Mouse (Mus musculus): ENCODE data around the gene Stk10. TPM values are rescaled to one million over a fixed set of nuclear protein-coding genes. Genes with fewer than 3 reads are reported as not detected.

The Stk10 gene
- polyA plus RNA-seq, 1 experiment from 2014 or later = 5.2 TPM

GRCm38 (mm10) chr11:32625677-32626076 lies 92.6 kb downstream of the Stk10 start:
- 61% methylated on average over 1 of the region's 1 CpGs for WGBS
- Histone ChIP-seq H3K27me3 (replicated peaks; ENCODE audit: control insufficient read depth, insufficient read depth, low read length) (no peaks in the 10 kb centered on the region), H3K36me3 (ENCODE audit: control insufficient read depth, insufficient read depth, low read length) (no peaks in the 10 kb centered on the region), H3K4me2 (ENCODE audit: low read depth, low read length) (no peak overlapping the region), H3K27ac (ENCODE audit: low read length) (no peak overlapping the region), H3K4me3 (ENCODE audit: low read length) (no peak overlapping the region), H3K9ac (ENCODE audit: low read depth, low read length) (no peak overlapping the region), H3K9me3 (ENCODE audit: control insufficient read depth, low read length) (no peaks in the 10 kb centered on the region), H3K4me1 (ENCODE audit: control insufficient read depth, insufficient read depth, low read length) (no peaks in the 10 kb centered on the region)
- ATAC-seq = peak; percentile 50; the same call in 1 of the 2 replicates

- Histone ChIP-seq H3K4me1 (ENCODE audit: control insufficient read depth, insufficient read depth, low read length) (no peaks in the 10 kb centered on the region), H3K9ac (ENCODE audit: low read depth, low read length) (no peak overlapping the region), H3K4me3 (ENCODE audit: low read length) (no peak overlapping the region), H3K4me2 (ENCODE audit: low read depth, low read length) (no peak overlapping the region), H3K27ac (ENCODE audit: low read length) (no peak overlapping the region), H3K9me3 (ENCODE audit: control insufficient read depth, low read length) (no peaks in the 10 kb centered on the region), H3K27me3 (replicated peaks; ENCODE audit: control insufficient read depth, insufficient read depth, low read length) (no peaks in the 10 kb centered on the region), H3K36me3 (ENCODE audit: control insufficient read depth, insufficient read depth, low read length) (no peaks in the 10 kb centered on the region)
- WGBS = 77% methylated on average over 6 of the region's 6 CpGs
- ATAC-seq = no peak
These were observed 93.0 kb downstream of the Stk10 start for GRCm38 (mm10) chr11:32626079-32626478.

- WGBS = 80% methylated on average over 6 of the region's 6 CpGs
These were observed 94.8 kb downstream of the Stk10 start for GRCm38 (mm10) chr11:32627900-32628299.

GRCm38 (mm10) chr11:32629713-32630211 lies 96.7 kb downstream of the Stk10 start:
- H3K27me3 ChIP-seq (replicated peaks; ENCODE audit: control insufficient read depth, insufficient read depth, low read length) = no peaks in the 10 kb centered on the region
- WGBS = 76% methylated on average over 4 of the region's 4 CpGs
- no peaks in the 10 kb centered on the region for H3K9me3 ChIP-seq (ENCODE audit: control insufficient read depth, low read length)
- H3K4me3 ChIP-seq (ENCODE audit: low read length) = no peak overlapping the region
- no peak overlapping the region for H3K4me2 ChIP-seq (ENCODE audit: low read depth, low read length)
- no peak for ATAC-seq
- no peaks in the 10 kb centered on the region for H3K36me3 ChIP-seq (ENCODE audit: control insufficient read depth, insufficient read depth, low read length)
- H3K27ac ChIP-seq (ENCODE audit: low read length) = no peak overlapping the region
- 0 out of 2 replicates have a peak, but pooled peaks cover 2% of the 10 kb centered on the region for H3K4me1 ChIP-seq (ENCODE audit: control insufficient read depth, insufficient read depth, low read length)
- H3K9ac ChIP-seq (ENCODE audit: low read depth, low read length) = no peak overlapping the region

More at GRCm38 (mm10) chr11:32627900-32628299, 94.8 kb downstream of the Stk10 start:
- Histone ChIP-seq H3K4me1 (ENCODE audit: control insufficient read depth, insufficient read depth, low read length) (no peaks in the 10 kb centered on the region), H3K27ac (ENCODE audit: low read length) (no peak overlapping the region), H3K4me3 (ENCODE audit: low read length) (no peak overlapping the region), H3K9me3 (ENCODE audit: control insufficient read depth, low read length) (no peaks in the 10 kb centered on the region), H3K4me2 (ENCODE audit: low read depth, low read length) (no peak overlapping the region), H3K9ac (ENCODE audit: low read depth, low read length) (no peak overlapping the region), H3K36me3 (ENCODE audit: control insufficient read depth, insufficient read depth, low read length) (no peaks in the 10 kb centered on the region), H3K27me3 (replicated peaks; ENCODE audit: control insufficient read depth, insufficient read depth, low read length) (no peaks in the 10 kb centered on the region)
- no peak for ATAC-seq

- no peak overlapping the region for H3K9ac ChIP-seq (ENCODE audit: low read depth, low read length)
- 0 out of 2 replicates have a peak, but pooled peaks cover 2% of the 10 kb centered on the region for H3K4me1 ChIP-seq (ENCODE audit: control insufficient read depth, insufficient read depth, low read length)
- no peak overlapping the region for H3K4me2 ChIP-seq (ENCODE audit: low read depth, low read length)
- H3K9me3 ChIP-seq (ENCODE audit: control insufficient read depth, low read length) = no peaks in the 10 kb centered on the region
- no peaks in the 10 kb centered on the region for H3K36me3 ChIP-seq (ENCODE audit: control insufficient read depth, insufficient read depth, low read length)
- no peaks in the 10 kb centered on the region for H3K27me3 ChIP-seq (replicated peaks; ENCODE audit: control insufficient read depth, insufficient read depth, low read length)
- WGBS = 93% methylated on average over 5 of the region's 5 CpGs
- no peak overlapping the region for H3K4me3 ChIP-seq (ENCODE audit: low read length)
- no peak for ATAC-seq
- H3K27ac ChIP-seq (ENCODE audit: low read length) = no peak overlapping the region
These were observed 99.6 kb downstream of the Stk10 start for GRCm38 (mm10) chr11:32632671-32633070.

- Histone ChIP-seq H3K9me3 (ENCODE audit: control insufficient read depth, low read length) (no peaks in the 10 kb centered on the region), H3K4me3 (ENCODE audit: low read length) (no peak overlapping the region), H3K27ac (ENCODE audit: low read length) (no peak overlapping the region), H3K4me2 (ENCODE audit: low read depth, low read length) (no peak overlapping the region), H3K9ac (ENCODE audit: low read depth, low read length) (no peak overlapping the region), H3K4me1 (ENCODE audit: control insufficient read depth, insufficient read depth, low read length) (0 out of 2 replicates have a peak, but pooled peaks cover 2% of the 10 kb centered on the region), H3K36me3 (ENCODE audit: control insufficient read depth, insufficient read depth, low read length) (no peaks in the 10 kb centered on the region), H3K27me3 (replicated peaks; ENCODE audit: control insufficient read depth, insufficient read depth, low read length) (no peaks in the 10 kb centered on the region)
- ATAC-seq = no peak
- WGBS = 70% methylated on average over 3 of the region's 3 CpGs
These were observed 100.4 kb downstream of the Stk10 start for GRCm38 (mm10) chr11:32633542-32633941.

GRCm38 (mm10) chr11:32634143-32634542 lies 101.0 kb downstream of the Stk10 start:
- H3K4me3 ChIP-seq (ENCODE audit: low read length) = no peak overlapping the region
- no peak overlapping the region for H3K27ac ChIP-seq (ENCODE audit: low read length)
- no peaks in the 10 kb centered on the region for H3K27me3 ChIP-seq (replicated peaks; ENCODE audit: control insufficient read depth, insufficient read depth, low read length)
- no peak overlapping the region for H3K9ac ChIP-seq (ENCODE audit: low read depth, low read length)
- 0 out of 2 replicates have a peak, but pooled peaks cover 2% of the 10 kb centered on the region for H3K4me1 ChIP-seq (ENCODE audit: control insufficient read depth, insufficient read depth, low read length)
- no peaks in the 10 kb centered on the region for H3K9me3 ChIP-seq (ENCODE audit: control insufficient read depth, low read length)
- WGBS = 51% methylated on average over 2 of the region's 2 CpGs
- no peaks in the 10 kb centered on the region for H3K36me3 ChIP-seq (ENCODE audit: control insufficient read depth, insufficient read depth, low read length)
- peak; percentile 42 for ATAC-seq
- no peak overlapping the region for H3K4me2 ChIP-seq (ENCODE audit: low read depth, low read length)

GRCm38 (mm10) chr11:32634842-32635241 lies 101.7 kb downstream of the Stk10 start:
- ATAC-seq = no peak
- no peaks in the 10 kb centered on the region for H3K9me3 ChIP-seq (ENCODE audit: control insufficient read depth, low read length)
- H3K27me3 ChIP-seq (replicated peaks; ENCODE audit: control insufficient read depth, insufficient read depth, low read length) = no peaks in the 10 kb centered on the region
- no peak overlapping the region for H3K4me2 ChIP-seq (ENCODE audit: low read depth, low read length)
- 62% methylated on average over 2 of the region's 2 CpGs for WGBS
- no peaks in the 10 kb centered on the region for H3K36me3 ChIP-seq (ENCODE audit: control insufficient read depth, insufficient read depth, low read length)
- no peak overlapping the region for H3K9ac ChIP-seq (ENCODE audit: low read depth, low read length)
- no peak overlapping the region for H3K27ac ChIP-seq (ENCODE audit: low read length)
- 0 out of 2 replicates have a peak, but pooled peaks cover 2% of the 10 kb centered on the region for H3K4me1 ChIP-seq (ENCODE audit: control insufficient read depth, insufficient read depth, low read length)
- no peak overlapping the region for H3K4me3 ChIP-seq (ENCODE audit: low read length)

GRCm38 (mm10) chr11:32636275-32636674 lies 103.2 kb downstream of the Stk10 start:
- Histone ChIP-seq H3K36me3 (ENCODE audit: control insufficient read depth, insufficient read depth, low read length) (no peaks in the 10 kb centered on the region), H3K27ac (ENCODE audit: low read length) (no peak overlapping the region), H3K4me2 (ENCODE audit: low read depth, low read length) (no peak overlapping the region), H3K9ac (ENCODE audit: low read depth, low read length) (no peak overlapping the region), H3K9me3 (ENCODE audit: control insufficient read depth, low read length) (no peaks in the 10 kb centered on the region), H3K4me3 (ENCODE audit: low read length) (no peak overlapping the region), H3K4me1 (ENCODE audit: control insufficient read depth, insufficient read depth, low read length) (peaks cover 11% of the 10 kb centered on the region), H3K27me3 (replicated peaks; ENCODE audit: control insufficient read depth, insufficient read depth, low read length) (no peaks in the 10 kb centered on the region)
- ATAC-seq = no peak
- WGBS = 53% methylated on average over 4 of the region's 4 CpGs
